Mouse (Mus musculus) brain, embryonic 14.5 days (tissue): ENCODE measurements at regions not wholly inside any gene's neighbourhood (a gene's known extent, or its start where the extent isn't known, plus 50 kb on each side); places are given as distances from the start of the nearest gene placed in this dataset.

Experiments used
- CTCF ChIP-seq: fragments of 200-500 bp; IDR thresholded peaks from 2 replicates; pipeline ENCODE4 v1.5.1; 2012; ENCODE audit warnings: inconsistent platforms, mild to moderate bottlenecking, moderate library complexity, borderline replicate concordance; ENCODE audit not compliant: insufficient read depth, insufficient read length; ENCODE audit errors: extremely low read depth
- POLR2A ChIP-seq: fragments of 200-500 bp; IDR thresholded peaks from 2 replicates; pipeline ENCODE4 v1.6.1; 2012; ENCODE audit warnings: mild to moderate bottlenecking, inconsistent platforms, borderline replicate concordance; ENCODE audit not compliant: poor library complexity, insufficient read depth, insufficient read length, severe bottlenecking; ENCODE audit errors: extremely low read depth

DNA sequence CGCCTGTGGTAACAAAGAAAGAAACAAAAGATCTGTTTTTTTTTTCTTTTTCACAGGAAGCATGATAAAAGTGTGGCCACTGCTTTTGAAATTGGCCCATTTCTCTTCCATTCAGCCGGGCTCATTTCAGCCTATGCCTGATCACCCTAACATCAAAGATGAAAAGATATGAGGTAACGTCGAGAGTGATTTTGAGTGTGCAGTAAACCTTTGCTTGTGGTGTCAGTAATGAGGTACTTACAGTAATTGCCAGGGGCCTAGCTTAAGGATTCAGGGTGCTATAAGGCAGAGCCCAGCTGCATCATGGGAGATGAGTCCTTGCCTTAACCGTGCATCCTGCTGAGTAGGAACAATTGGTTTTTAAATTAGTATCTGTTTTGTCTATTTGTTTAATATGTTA is 354.2 kb downstream of the Ice1 start:
- TF ChIP-seq POLR2A (no peak), CTCF (no peak)
